Mouse (Mus musculus): ENCODE results near the gene Rims4.

Rims4 gene

DNA sequence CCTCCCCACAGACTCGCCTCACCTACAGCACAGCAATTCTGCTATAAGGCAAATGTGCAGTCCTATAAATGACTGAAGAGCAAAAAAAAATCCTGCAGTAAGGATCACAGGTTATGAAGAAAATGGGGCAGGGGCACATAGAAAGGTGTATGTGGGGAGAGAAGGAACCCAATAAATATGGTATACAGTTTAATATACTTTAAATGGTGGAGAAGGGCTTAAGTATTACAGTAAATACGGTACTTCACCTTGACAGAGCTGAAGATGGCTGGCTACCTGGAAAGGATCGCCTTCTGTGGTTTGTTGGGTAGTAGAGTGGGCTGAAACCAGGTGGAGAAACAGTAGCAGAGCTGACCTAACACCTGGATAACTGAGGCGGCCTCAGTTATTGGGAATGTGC lies 47.2 kb downstream of the Rims4 start:
- DNase-seq (ENCODE audit: extremely low read depth, low read depth, low spot score), result no peak

- no peak for DNase-seq (ENCODE audit: extremely low read depth, low read depth, low spot score)
Observed at GRCm38 (mm10) chr2:163869783-163870182, 48.7 kb downstream of the Rims4 start.

- no peak for DNase-seq (ENCODE audit: extremely low read depth, low read depth, low spot score)
Observed at GRCm38 (mm10) chr2:163866061-163866460, 52.4 kb downstream of the Rims4 start.

DNA sequence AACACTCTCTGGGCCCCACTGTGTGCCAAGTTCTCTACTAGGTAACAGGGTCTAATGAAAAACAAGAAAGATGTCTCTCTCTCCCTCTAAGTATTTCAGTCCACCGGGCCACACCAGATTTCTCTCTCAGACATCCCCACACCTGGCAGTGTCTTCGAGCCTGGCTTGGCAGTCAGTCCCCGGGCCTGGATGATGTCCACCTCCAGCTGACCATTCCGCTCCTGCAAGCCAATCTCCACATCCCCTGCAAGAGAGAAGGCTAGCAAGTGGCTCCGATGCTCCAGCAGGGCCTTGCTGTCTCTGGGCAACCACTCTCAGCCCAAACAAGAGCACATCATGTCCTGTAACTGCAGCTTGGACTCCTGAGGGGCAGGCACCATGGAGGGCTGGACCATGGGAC lies 53.2 kb downstream of the Rims4 start:
- no peak for DNase-seq (ENCODE audit: extremely low read depth, low read depth, low spot score)

GRCm38 (mm10) chr2:163858254-163858947 lies 60.1 kb downstream of the Rims4 start:
- no peak for DNase-seq (ENCODE audit: extremely low read depth, low read depth, low spot score)

- no peak for DNase-seq (ENCODE audit: extremely low read depth, low read depth, low spot score)
Observed at GRCm38 (mm10) chr2:163857233-163857632, 61.2 kb downstream of the Rims4 start.

DNA sequence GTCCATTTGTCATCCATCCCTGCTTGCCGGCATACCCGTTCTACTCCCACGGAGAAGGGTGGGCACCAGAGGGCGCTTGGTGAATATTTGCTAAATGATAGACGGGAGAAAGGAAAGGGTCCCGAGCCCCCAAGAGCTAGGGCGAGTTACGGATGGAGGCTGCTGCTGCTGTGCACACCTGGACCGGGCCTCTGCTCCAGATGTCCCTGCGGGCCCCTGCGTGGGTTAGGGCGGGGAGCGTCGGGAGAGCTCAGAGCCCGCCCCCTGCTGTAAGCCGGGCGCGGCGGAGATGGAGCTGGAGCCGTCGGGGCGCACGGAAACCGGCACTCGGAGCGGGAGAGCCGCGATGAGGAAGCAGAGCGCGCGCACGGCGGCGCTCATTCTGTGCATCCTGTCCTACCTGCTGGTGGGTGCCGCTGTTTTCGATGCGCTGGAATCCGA lies 65.0 kb downstream of the Rims4 start, which contains the start of gene Kcnk15:
TSS of gene Kcnk15 (plus strand) at position 191 of the 441 bp plus-strand sequence.
- DNase-seq (ENCODE audit: extremely low read depth, low read depth, low spot score), result no peak

DNA sequence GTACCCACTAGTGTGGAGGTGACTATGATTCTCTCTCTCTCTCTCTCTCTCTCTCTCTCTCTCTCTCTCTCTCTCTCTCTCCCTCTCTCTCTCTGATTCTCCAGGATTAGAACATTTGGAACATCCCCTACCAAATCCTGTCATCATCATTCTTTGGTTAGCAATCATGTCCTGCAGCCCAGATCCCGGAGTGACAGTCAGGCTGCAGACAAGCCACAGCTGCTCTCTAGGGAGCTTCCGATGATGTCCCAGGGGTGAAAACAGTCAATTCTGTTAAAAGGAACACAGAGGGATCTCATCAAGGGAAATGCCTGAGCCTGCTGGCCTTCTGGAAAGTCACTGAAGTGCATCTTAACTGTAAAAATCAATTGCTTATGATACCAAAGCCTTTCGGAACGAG lies 76.4 kb downstream of the Rims4 start:
- DNase-seq (ENCODE audit: extremely low read depth, low read depth, low spot score), result no peak

- no peak for DNase-seq (ENCODE audit: extremely low read depth, low read depth, low spot score)
Observed at GRCm38 (mm10) chr2:163839519-163839918, 79.0 kb downstream of the Rims4 start.

- DNase-seq (ENCODE audit: extremely low read depth, low read depth, low spot score), result no peak
Observed at GRCm38 (mm10) chr2:163838043-163838442, 80.4 kb downstream of the Rims4 start.

DNA sequence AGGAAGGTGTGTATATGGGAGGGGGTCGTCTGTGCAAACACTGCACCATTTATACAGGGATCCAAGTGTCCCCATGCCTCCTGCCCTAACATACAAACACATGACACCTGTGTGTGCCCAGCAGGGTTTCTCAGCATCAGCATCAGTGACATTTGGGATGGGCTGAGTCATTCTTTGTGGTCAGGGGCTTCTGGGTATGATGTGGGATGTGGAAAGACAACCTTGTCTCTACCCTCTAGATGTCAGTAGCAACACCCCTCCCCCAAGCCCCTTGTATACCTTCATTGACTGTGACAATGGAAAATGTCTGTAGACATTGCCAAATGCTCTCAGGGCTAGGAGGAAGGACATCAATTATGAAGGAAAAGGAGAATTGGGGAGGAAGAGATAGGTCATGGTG lies 87.3 kb downstream of the Rims4 start:
- no peak for DNase-seq (ENCODE audit: extremely low read depth, low read depth, low spot score)

- DNase-seq (ENCODE audit: extremely low read depth, low read depth, low spot score), result no peak
Observed at GRCm38 (mm10) chr2:163826494-163826893, 92.0 kb downstream of the Rims4 start.

GRCm38 (mm10) chr2:163825861-163826260 lies 92.6 kb downstream of the Rims4 start:
- DNase-seq (ENCODE audit: extremely low read depth, low read depth, low spot score), result no peak

GRCm38 (mm10) chr2:163823771-163824170 lies 94.7 kb downstream of the Rims4 start:
- DNase-seq (ENCODE audit: extremely low read depth, low read depth, low spot score), result no peak

GRCm38 (mm10) chr2:163823248-163823647 lies 95.2 kb downstream of the Rims4 start:
- DNase-seq (ENCODE audit: extremely low read depth, low read depth, low spot score), result no peak

- no peak for DNase-seq (ENCODE audit: extremely low read depth, low read depth, low spot score)
Observed at GRCm38 (mm10) chr2:163820607-163821006, 97.9 kb downstream of the Rims4 start, which contains the start of gene Ccn5. Ccn5 (plus strand) TSS chr2:163820861.

DNA sequence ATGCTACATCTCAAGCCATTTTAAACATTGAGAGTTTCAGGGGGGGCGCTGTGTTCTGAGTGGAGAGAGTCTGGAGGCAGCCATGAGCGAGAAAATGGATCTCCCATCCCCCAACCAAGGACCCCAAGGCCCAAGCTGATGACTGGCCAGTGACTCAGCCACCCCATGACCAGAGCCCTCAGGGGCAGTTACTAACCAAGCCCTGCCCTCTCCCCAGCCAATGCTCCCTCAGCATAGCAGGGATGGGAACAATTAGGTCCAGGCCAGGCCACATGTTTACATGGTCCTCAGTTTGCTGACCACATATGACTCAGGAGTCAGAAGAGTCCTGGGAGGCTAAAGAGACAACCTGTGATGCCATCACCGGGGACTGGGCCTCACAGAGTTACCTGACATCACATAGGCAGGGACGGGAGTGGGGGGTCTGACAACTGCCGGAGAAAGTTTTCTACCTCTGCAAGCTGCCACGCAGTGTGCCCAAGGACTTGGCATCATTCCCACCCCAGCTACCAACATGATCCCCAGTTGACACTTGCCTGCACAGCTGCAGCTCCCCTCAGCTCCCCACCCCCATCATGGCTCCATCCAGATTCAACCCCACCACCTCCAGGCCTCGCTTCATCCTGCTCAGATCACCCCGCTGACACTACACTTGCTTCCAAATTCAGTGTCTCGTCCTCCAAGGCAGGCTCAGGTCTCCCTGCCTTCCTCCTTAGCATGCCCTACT lies 103.6 kb downstream of the Rims4 start:
- DNase-seq (ENCODE audit: extremely low read depth, low read depth, low spot score), result no peak

DNA sequence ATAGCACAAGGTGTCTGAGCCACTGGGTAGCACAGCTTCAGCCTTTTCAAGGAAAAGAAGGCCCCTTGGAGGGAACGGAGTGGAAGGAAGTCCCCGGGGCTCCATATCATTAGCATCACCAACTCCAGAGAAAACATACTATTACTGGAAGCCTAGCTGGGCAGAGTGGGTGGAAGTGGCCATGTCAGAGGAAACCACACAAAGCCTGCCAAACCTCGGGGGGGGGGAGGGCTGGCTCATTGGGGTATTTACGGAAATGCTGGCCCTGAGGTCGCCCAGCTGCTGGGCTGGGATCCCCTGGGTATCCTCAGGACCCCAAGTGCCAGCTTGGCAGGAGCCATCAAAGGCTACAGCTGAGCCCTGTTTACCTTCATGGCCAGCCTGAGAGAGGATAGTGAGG lies 105.4 kb downstream of the Rims4 start:
- DNase-seq (ENCODE audit: extremely low read depth, low read depth, low spot score), result no peak
